Mouse (Mus musculus): Measurements from ENCODE around the gene Tspyl3. TPM values are rescaled to one million over a fixed set of nuclear protein-coding genes. Genes with fewer than 3 reads are reported as not detected.
A peak's percentile ranks its signal among the peaks of the same experiment; 100 is the strongest.
"Not testable (repeated sequence)": the region's sequence is repeated elsewhere in the genome, so short reads cannot be mapped to it uniquely, and the experiment has no call there.

Tspyl3 gene
- polyA plus RNA-seq (2017; shearing (Covaris generic)) = 10 to 100 TPM; 23.3 to 25.2 (median 25.1) TPM

DNA sequence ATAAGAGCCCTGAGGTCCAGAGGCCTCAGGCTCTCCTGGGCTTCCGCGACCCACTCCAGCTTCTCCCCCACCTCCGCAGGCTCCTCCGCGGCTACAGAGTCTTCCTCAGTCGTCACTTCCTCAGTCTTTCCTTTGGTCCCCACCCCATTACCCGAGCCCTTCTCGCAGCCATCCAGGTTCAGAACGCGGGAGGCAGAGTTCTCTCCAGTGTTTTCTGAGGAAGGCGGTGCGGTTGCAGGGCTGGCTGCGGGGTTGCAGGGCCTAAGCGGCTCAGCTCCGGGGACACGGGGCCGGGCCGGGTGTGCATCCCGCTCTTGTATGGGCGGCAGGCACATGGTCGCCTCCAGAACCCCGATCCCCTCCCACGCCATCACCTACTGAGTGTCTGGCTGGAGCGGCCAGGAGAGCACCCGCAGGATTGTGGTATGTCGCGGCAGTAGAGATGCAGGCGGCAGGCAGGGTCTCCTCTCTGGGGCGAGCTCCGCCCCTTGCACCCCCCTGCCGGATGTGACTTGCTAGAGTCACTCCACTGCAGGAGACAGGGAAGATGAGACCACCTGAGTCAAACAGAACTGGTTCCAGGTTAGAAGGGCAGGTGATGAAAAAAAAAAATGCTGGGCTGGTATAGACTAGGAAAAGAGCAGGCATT lies at the start of gene Tspyl3:
Gene Tspyl3, minus strand, starts transcription at position 496 of the 649 bp plus-strand sequence.
- ATAC-seq = peak; percentile 89

DNA sequence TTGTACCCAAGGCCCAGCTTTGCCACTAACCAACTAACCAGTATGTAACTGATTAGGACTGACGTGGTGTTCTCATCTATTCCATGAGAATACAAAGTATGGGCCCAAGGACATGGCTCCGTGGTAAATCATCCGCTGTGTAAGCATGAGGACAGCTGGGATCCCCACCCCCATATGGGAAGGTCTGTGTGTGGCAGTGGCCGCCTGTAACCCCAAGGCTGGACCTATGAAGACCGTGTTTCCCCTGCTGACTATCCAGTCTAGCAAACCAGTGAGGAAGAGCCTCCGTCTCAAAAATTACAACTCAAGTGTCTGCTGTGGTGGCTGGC lies 49.6 kb upstream of the Tspyl3 start:
- no peak for ATAC-seq

DNA sequence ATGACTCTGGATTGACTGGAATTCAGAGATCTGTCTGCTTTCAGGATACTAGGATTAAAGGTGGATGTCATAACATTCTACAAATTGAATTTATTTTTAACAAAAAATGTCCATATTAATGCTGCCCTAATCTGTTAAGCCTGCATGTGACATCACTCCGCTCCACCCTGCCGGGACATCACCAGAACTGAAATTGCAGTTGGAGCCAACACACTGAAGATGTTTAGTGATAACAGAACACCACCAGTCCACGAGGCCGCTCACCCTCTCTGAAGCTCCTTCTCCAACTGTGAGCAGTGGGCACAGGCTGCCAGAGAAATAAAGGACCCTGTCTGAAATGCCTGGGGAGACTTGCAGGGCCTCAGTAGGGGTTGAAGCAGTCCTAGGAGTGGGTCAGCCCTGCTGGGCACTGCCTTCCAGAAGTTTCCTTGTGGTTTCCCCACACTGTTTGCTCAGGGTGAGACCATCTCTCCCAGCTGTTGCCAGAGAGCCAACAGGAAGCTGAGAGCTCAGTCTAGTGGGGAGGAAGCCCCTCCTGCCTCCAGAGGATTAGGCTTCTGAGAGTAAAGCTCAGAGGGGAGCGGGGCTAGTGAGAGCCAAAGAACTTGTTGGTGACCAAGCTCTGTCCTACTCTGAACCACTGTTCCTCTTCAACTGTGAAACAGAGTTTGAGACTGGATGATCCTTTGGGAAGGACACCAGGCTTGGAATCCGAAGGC lies 49.1 kb upstream of the Tspyl3 start:
- ATAC-seq = not testable (repeated sequence)

DNA sequence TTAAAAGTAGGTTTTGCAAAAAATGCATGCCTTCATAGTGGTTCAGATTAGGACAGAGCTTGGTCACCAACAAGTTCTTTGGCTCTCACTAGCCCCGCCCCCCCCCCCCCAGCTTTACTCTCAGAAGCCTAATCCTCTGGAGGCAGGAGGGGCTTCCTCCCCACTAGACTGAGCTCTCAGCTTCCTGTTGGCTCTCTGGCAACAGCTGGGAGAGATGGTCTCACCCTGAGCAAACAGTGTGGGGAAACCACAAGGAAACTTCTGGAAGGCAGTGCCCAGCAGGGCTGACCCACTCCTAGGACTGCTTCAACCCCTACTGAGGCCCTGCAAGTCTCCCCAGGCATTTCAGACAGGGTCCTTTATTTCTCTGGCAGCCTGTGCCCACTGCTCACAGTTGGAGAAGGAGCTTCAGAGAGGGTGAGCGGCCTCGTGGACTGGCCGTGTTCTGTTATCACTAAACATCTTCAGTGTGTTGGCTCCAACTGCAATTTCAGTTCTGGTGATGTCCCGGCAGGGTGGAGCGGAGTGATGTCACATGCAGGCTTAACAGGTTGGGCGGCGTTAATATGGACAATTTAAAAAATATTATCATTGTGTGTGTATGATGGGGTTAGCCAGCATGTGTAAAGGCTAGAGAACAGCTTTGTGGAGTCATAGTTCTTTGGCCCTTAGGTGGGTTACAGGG lies 45.1 kb upstream of the Tspyl3 start:
- ATAC-seq = not testable (repeated sequence)

DNA sequence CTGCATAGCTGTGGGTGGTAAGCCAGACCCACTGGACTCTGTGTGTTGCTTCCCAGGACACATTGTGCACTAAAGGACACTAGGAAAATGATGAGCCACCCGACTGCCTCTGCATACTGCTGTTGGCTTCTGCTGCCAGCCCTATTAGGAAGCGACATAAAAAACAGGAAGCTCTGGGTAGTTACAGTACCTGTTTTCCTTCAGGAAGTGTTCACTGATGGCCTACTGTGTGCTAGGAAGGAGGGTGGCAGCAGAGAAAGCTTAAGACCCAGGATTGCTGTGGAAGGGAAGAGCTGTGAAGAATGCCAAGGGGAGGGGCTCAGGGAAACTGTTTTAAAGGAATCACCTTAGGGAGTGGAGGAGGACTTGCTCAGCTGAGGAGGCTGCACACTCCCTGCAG lies 42.1 kb upstream of the Tspyl3 start:
- no peak for ATAC-seq

DNA sequence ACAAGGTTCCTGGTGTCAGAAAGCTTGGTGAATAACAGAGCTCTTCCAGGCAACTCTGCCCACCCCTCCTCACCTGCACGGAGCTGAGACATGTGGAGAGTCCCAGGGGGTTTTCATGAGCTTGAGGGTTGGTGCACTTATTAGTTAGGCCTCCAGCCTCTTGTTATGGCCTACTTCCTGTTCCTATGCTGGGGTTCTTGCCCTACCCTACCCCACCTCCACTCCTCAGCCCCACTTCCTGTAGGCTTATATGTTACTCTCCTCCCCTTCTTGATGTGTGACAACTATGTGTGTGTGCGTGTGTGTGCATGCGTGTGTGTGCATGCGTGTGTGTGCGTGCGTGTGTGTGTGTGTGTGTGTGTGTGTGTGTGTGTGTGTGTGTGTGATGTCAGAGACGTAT lies 37.8 kb upstream of the Tspyl3 start:
- peak; percentile 99 for ATAC-seq

DNA sequence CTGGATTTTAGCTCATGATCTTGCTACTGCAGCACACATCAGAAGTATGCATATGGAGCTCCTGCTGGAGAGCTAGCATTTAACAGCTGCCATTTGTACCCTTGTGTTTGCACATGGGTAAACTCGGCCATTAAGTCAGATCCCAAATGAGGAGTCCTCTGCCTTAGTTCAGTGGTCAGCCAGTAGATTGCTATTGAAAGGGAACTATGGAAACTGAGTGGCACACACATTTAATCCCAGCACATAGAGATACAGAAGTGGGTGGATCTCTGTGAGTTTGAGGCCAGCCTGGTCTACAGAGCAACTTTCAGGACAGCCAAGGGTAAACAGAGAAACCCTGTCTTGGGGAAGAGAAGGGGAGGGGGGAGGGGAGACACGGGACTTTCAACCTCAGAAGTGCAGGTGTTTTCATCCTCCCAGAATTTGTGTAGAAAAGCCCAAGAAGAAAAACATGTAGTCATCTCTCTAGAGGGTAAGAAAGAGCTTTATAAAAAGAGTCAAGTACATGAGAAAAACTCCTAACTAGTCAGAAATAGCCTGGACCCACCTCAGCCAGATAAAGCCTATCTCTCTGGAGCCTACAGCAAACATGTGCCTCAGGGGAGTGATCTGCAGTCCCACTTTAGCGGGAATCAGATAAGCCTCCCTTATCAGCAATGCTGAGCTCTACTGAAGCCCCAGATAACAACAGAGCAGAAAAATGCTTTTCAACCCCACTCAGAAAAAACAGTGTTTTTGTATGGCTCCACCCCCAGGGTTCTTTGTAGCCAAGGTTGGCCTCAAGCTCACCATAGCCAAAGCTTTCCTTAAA lies 34.8 kb upstream of the Tspyl3 start:
- no peak for ATAC-seq

DNA sequence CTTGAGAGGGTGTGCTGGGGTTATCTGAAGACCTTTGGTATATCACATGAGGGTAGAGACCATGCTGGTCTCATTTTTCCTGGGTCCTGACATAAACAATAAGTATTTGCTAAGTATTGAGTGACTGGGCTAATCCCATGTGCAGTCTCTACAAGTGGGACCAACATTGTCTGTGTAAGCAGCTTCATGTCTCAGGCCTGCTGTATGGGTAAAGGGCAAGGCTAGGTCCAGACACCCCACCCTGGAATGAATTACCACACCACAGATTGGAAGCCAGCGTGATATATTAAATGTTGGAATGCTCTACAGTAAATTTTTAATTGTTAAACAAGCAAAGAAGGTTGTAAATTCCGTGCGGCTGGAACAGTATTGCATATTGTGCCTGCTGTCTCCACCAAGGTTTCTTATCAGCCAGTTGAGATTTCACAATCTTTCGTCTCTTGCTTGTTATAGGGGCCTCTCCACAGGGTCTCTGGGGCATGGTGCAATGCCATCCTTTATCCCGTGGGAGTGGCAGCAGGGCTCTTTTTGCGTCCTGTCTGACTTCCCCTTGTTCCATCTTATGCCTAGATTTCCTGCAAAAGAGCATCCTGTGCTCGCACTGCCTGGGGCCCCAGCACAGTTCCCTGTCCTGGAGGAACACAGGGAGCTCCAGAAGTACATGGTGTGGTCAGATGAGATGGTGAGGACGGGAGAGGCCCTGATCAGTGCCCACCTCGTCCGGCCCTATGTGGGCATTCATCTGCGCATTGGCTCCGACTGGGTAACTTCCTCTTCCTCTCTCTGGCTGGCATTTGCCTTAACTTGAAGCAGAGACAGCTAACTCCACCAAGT lies 34.0 kb upstream of the Tspyl3 start:
- no peak for ATAC-seq

DNA sequence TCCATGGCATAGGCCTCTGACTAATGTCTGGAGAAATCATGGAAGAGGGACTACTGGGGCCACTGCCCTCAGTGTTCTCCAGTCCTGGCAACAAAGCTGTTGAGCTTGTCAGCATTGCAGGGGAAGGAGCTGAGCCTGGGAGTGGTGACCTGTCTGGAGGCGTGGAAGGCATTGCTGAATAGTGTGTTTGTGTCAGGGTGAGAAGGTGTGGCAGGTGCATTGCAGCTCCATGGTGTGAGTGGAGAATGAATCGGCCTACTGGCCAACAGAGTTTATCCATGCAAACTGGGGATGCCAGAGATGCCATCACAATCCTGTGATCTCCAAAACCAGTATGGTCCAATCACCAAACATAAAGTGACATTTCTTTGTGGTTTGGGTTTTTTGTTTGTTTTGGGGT lies 31.4 kb upstream of the Tspyl3 start:
- ATAC-seq = no peak

DNA sequence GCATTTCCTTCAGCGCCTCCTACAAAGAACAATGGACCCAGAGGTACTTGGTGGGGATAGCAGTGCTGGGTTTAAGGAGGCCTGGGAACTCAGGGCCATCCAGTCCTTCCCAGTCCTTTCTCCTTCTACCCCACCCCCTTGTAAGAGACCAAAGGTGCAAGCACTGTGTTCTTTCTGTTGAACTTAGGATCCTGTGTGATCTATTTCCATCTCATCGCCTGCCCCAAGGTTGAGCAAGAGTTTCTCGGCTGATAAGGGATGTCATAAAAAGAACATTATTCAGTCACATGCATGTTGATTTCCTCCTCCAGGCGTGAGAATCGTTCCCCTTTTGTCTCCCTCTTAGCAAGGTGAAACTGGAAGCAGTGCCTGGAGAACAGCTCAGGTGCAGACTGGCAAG lies 24.5 kb upstream of the Tspyl3 start:
- no peak for ATAC-seq

DNA sequence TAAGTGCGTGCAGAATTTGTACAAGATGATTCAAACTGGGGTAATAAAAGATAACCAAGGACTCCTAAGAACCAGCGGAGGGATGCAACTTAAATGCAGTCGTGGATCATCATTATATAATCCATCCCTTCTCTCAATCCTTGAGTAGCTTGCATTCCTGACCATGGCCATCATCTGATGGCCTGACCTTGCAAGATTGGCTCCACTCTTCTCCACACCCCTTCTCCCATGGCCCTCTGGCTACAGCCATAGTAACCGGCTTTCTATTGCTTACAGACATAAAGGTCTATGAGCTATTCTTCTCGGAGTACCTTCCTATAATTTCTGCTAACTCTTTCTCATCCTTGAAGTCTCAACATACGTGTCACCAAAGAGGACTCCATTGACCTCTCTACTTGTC lies 16.9 kb upstream of the Tspyl3 start:
- ATAC-seq = no peak

DNA sequence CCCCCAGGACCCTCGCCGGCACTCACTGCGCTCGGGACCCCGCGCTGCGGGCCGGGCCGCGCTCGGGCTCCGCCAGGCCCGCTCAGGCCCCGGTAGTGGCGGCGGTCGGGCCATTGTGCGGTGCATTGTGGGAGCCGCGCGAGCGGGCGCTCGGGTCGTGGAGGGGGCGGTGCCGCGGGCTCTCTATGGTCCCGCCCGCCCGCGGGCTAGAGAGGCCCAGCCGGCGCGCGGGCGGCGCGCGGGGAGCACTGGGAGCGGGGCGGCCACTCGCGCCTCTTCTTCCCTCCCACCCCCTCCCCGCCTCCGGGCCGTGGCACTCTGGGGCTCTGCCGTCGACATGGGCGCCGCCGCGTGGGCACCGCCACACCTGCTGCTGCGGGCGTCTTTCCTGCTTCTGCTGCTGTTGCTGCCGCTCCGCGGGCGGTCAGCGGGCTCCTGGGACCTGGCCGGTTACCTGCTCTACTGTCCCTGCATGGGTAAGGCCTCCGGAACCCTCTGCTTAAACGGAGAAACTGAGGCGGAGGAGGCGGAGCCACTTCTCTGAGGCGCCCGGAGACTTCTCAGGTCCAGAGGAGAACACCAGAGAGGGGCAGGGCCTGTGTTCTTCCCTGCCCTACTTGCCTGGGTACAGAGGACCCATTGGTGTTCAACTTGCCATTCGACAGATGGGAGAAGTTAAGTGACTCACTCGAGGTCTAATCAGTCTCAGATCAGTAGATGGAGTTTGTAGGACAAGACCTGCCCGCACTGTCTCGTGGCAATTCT lies 16.2 kb upstream of the Tspyl3 start, which contains the start of the genes Plagl2 and Pofut1:
Gene Plagl2, minus strand, starts transcription at position 177 of the 765 bp plus-strand sequence.
Gene Pofut1, plus strand, starts transcription at position 284 of the 765 bp plus-strand sequence.
- peak; percentile 83 for ATAC-seq

DNA sequence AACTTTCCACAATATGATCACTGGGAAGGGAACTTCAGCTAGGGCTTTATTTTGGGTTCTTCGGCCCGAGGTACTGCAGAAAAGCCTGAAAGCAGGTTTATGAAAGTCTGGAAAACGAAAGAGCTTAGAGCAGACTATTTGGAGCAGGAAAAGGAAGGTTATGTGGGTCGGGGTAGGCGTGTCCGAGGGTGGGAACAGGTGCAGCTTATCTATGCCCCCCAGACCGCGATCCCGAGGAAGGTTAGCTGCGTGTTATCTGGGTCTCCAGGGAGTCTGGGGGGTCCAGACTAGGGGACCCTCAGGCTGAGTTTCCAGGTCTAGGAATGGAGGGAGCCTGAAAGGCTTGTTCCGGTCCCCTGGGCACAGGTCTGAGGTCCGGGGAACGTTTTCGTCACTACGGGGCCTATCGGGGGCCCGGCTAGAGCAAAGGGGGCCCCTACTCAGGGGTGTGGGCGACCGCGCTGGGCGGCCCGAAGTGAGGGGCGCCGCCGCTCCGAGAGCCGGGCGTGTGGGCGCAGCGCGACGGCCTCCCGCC lies 15.5 kb upstream of the Tspyl3 start:
- ATAC-seq = peak; percentile 23

DNA sequence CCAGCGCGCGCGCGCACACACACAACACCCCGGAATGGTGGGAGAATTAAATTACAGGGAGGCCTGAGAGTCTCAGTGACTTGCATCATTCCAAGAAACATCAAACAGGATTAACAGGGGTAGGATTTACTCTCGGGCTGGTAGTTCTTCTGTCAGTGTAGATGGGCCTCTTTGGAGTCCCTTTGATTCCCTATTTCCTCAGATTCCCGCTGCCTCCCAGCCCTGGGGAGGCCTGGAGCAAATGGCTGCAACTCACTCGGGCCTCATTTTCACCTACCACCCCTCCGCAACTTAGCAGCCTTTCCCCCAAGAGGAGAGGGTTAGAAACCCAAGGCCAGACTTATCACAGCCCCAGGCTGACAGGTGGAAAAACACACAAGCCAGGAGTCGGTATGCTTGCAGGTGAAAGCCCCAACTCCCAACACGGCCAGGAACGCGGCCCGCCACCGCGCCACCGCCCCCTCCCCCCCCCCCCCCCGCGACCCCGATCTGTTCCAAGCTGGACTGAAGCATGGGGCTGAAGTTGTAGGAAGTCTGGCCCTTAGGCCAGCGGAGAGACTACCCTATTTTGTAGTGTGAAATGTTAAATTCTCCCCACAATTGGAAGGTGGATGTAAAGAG lies 14.7 kb upstream of the Tspyl3 start:
- no peak for ATAC-seq

DNA sequence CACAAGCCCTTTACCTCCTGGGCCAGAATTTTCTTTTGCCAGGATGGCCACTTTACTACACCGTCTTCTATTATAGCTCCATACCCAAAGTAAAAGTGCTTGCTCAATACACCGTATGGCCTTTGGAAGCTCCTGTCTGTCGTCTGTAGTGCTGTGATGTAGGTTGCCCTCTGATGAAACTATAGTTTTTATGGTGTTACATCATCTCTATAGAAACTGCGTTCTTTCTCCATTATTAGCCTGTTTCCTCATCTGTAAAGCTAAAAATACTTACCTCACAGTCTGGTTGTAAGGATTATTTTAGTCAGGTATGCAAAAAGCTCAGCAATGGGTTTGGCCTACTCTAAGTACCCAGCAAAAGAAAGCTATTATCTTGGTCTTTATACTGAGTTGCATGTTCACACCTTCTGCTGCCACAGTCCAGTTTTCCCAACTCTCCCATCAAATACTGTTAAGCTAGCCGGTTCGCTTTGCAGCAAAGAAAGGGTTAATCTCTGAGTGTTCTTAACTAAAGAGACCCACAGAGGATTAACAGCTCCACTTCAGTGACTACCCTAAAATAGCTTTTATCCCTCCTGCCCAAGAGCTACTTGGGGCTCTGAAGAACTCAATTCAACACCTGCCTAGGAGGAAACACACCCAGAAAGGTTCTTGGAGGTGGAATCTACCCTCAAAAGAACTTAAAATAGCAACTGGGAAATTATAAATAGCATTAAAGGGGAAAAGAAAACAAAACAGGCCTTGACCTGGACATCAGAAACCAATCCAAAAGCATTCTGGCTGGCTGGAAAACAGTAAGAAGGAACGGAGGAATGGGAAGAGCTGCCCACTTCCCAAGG lies 14.0 kb upstream of the Tspyl3 start:
- no peak for ATAC-seq

DNA sequence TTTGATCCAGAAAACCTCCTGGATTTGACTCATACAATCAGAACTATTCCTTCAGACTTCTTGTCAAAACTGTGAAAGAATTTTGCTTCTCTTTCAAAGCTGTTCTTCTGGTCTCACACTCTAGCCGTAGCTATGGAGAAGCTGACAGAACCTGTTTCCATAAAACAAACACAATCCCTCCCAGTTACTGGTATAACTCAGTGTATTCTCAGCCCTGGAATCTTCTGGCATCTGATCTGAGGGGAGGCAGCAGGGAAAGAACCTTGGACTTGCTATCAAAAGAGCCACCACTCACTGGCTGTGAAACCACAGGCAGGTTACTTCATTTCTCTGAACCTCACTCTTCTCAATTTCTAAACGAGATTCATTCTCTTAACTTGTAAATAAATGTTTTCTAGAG lies 13.2 kb upstream of the Tspyl3 start:
- no peak for ATAC-seq

DNA sequence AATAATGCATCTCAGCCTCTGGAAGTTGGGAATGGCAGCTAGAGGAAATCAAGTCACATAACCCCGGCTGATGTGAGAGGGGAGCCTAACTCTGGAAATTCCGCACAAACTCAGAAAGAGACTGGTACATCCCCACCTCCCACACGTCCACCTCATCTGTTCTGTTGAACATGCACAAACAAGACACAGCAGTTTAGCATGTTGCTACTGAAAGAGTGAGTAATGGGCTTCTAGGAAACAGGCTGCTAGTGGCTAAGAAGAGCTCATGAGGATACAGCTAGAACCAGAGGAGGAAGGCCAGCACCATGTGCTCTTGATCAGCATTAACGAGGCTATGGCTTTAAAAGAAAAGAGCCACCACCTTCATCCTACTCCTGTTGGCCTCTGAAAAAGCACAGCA lies 12.7 kb upstream of the Tspyl3 start:
- peak; percentile 12 for ATAC-seq

DNA sequence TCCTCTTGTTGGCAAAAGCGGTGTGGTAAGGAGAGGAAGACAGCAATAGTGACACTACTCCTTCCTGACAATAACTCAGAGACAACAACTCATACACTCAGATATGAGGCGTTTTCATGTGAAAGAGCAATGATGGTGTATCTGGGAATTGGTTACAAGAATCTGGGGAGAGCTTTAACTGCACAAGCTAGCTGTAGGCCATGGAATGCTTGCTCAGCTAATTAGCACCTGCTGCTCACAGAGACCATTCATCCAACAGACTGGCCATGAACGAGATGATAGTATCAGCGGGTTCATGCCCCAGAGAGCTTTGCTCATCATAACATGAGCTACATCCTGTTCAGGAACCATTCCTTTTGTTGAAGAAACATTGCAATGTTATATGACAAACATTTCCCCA lies 12.0 kb upstream of the Tspyl3 start:
- no peak for ATAC-seq

DNA sequence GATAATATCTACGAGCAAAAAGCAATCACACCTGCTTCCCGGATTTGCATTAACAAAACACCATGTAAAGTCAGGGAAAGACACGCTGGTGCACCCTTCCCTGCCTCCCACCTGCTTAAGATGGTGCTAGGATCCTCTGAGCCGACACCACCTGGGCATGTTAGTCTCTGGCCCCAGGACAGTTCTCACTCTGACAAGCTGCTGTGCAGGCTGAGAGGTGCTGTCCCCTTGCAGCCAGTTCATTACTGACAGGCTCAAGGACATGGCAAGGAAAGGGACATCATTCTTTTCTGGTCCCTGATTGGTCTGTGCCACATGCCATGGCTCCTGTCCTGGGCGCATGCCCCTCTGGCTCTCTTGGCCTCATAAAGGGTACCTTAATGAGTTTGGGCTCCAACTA lies 3.3 kb upstream of the Tspyl3 start:
- ATAC-seq = no peak

DNA sequence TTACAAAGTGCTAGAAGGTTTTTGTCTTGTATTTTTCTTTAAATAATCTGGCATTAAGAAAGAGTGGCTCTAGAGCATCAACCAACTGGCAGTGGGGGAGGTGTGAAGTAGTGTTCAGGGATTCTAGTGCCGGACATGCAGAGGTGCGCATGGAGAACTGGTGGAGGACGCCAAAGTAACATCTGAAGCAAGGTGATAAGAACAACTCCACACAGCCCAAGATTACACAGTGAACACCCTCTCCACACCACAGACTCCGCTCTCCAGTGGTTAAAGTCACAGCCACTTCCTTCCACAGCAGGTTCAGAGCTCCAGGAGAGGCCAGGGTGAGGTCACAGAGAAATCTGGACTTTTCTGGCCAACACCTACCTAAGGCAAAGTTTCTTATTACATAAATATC lies 2.7 kb upstream of the Tspyl3 start:
- ATAC-seq = no peak
